Mouse (Mus musculus) brain, embryonic 14.5 days (tissue): ENCODE data around the gene Rhoa. TPM values are rescaled to one million over a fixed set of nuclear protein-coding genes. Genes with fewer than 3 reads are reported as not detected.
A peak's percentile ranks its signal among the peaks of the same experiment; 100 is the strongest.
"Not testable (repeated sequence)": the region's sequence is repeated elsewhere in the genome, so short reads cannot be mapped to it uniquely, and the experiment has no call there.

Experiments
- DNase-seq: peaks from one replicate; pipeline ENCODE4 v3.0.0-alpha.2; 2011; ENCODE audit warnings: low read depth
- CTCF ChIP-seq: fragments of 200-500 bp; IDR thresholded peaks from 2 replicates; pipeline ENCODE4 v1.5.1; 2012; ENCODE audit warnings: inconsistent platforms, mild to moderate bottlenecking, moderate library complexity, borderline replicate concordance; ENCODE audit not compliant: insufficient read depth, insufficient read length; ENCODE audit errors: extremely low read depth
- POLR2A ChIP-seq: fragments of 200-500 bp; IDR thresholded peaks from 2 replicates; pipeline ENCODE4 v1.6.1; 2012; ENCODE audit warnings: mild to moderate bottlenecking, inconsistent platforms, borderline replicate concordance; ENCODE audit not compliant: poor library complexity, insufficient read depth, insufficient read length, severe bottlenecking; ENCODE audit errors: extremely low read depth
- polyA plus RNA-seq: library from polyadenylated mRNA; depleted of rRNA; stranded (reverse); fragments of >200 nt; gene quantifications from 2 replicates; pipeline ENCODE4 v1.2.3, GENCODE M21; 2012; rRNA removed

The Rhoa gene
- 124 and 160 TPM in 2 replicates for polyA plus RNA-seq

DNA sequence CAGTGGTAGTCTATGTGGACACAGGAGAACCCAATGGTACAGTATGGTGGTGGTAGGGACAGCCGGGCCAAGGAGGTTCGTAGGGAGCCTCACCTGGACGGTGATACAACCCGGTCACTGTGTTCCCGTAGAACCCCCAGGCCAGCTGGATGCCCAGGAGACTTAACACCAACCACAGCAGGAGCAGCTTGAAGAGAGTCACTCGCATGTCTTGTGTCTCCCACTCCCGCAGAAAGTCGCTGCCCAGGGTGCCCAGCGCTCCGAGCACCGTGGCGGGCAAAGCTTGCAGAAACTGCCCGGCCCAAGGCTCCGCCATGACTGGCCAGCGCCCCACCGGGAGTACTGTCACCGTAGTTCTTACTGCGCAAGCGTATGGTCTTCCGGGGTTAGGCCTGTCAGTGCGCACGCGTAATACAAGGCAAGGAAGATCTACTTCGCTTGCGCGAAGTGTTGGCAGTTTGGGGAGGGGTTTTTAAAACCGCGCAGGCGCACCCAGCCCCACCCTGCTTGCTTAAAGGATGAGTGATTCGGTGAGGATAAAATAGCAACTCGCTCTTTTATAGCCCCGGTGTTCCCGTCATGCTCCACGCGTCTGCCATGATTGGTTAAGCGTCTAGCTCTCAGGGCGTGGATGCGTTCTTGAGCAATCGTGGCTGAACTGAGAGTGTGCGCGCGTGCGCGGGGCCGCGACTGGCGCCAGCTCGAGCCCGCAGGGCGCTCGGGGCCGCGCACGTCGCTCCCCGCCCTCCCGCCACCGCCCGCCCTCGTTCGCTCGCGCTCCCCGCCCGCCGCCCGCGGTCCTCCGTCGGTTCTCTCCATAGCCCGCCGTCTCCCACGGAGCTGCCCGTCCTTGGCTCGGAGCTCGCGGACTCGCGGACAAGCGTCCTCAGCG lies at the start of gene Rhoa, which contains the start of gene Tcta:
Gene Rhoa (plus strand): TSS at position 501 of the 892 bp plus-strand sequence.
Gene Tcta (minus strand): TSS at position 532 of the 892 bp plus-strand sequence.
- TF ChIP-seq POLR2A (peak; percentile 72; the same call in 1 of the 2 replicates), CTCF (no peak)
- DNase-seq, result peak; percentile 100

DNA sequence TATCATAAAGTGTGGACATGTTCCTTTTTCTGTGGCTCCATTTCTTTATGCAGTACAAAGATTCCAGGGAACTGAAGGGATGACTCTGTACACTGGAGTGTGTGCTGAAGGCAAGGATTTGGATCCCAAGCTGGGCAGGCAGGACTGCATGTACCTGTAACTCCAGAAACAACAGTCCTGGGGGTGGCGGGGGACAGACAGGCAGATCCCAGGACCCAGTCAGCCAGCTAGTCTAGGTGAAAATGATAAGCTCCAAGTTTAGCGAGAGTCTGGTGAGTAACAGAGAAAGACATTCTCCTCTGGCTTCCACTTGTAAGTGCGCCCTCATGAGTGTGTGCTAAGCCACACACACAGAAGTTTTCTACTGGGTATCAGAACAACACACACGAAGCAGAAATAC lies 45.4 kb upstream of the Rhoa start:
- no peak for DNase-seq

DNA sequence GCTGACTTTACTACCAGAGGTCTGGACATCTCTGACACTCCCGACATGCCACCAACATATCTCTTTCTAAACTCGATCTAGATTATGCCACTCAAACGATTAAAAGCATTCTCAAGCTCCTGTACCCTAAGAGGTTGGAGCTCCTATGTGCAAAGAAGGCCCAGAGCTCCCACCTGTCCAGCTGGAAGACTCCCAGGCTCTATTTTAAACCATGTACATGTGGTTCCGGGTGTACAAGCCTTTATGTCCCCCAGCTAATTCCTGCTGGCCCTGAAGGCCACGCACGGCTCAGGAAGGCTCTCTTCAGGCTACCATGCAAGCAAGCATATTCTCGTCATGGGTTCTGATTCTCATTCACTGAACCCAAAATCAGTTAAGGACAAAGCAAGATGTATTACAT lies 44.1 kb upstream of the Rhoa start:
- DNase-seq, result no peak
- TF ChIP-seq CTCF (no peak), POLR2A (no peak)

More for the DNA sequence above, 45.4 kb upstream of the Rhoa start:
- TF ChIP-seq POLR2A (no peak), CTCF (no peak)

DNA sequence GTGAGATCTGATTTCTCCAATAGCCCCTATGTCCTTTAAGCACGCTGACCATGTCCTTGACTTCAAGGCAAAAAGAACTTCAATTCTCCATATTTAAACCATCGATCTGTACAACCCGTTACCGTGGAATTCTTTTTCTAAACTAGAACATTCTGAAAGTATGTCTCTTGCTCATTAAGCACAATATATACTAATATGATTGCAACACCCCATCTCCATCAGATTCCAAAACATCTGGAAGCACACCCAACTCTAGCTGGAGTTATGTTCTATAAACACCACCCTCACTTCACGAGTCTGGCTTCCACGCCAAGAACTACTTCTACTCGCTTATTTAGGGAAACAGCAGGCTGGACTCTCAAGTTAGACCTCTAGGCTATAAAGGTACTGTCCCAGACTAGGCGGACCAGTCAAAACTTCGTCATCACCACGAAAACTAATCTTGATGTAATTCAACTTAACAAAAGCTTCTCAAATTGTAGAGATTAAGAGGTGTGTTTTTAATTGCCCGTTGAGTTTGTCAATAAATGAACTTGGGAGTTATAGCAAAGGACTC lies 43.4 kb upstream of the Rhoa start:
- DNase-seq, result peak; percentile 3
- no peak for TF ChIP-seq POLR2A
- TF ChIP-seq CTCF, result no peak

DNA sequence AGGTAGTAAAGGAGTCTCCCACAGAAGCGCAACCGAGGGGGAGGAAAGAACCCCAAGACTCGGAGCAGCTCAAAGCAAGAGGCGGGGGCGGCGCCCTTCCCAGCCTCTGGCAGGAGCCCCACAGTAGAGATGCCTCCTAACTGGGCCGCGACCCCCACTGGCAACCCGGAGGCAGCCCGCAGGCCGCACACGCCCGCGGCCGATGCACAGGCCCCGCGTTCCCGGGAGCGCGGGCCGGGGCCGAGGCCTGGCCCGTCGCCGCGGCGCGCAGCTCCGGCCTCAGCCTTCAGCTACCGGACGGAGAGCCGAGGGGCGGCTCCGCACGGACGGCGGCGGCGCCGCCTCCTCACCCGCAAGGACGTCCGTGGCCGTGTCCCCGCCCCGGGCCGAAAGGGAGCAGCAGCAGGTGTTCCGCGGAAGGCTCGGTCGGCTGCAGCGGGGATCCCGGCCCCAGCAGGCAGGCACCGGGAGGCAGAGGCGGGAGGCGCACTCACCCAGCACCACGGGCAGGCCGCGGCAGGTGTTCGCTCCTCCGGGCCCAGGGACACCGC lies 42.7 kb upstream of the Rhoa start:
- DNase-seq, result peak; percentile 43
- TF ChIP-seq POLR2A, result no peak
- no peak for TF ChIP-seq CTCF

DNA sequence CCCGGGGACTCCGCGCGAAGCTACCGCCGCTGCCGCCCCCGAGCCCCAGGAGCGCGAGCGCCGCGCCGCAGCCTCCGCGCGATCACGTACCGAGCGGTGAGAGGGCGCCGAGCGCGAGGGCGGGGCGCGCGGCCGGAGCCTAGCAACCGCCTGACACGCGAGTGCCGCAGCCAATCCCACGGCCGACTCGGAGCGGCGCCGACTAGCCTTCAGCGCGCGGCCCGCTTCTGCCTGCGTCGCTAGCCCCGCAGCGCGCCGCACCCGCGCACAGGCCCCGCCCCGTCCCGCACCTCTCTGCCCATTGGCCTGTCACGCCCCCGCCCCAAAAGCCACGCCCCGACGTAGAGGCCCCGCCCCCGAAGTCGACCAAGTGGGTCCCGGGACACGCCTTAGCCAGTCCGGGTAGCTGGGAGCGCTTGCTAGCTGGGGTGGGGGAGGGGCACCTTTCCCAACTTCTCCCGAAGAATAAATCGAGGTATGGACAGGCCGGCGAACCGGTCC lies 42.2 kb upstream of the Rhoa start, which contains the start of gene Dag1:
Gene Dag1 (minus strand): TSS at position 269 of the 501 bp plus-strand sequence.
- TF ChIP-seq CTCF (no peak), POLR2A (peak; percentile 92)

DNA sequence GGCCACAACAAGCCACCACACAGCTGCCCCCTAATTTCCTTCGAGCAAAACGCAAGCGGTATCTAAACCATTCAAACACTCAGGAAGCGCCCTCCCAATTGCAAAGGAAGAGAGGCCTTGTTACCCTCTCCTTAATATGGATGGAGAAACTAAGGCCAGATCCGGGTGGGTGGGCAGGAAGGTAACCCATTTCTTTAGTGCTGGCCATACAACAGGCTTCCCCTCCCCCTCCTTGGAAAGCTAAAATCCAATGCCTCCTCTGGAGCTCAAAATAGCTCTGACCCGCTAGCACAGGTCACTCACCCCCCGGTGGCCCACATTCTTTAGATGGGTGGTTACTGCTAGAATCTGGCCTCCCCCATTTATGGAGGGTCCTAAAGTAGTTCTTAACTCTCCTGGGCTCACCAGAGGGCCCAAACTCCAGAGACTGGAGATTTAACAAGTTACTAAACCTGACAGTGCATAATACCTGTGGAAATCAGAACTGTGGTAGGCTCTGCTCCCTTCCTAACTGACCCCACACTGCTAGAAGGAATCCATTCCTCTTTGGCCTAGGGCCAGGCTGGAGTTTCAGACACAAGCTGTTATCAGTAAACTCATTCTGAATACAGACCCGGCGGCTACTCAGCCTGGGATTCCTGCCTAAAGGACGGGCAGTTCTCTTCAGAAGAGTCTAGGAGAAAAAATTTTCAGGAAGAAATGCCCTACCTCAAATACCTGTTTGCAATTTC lies 41.6 kb upstream of the Rhoa start:
- TF ChIP-seq CTCF, result no peak
- TF ChIP-seq POLR2A, result no peak
- DNase-seq, result peak; percentile 13

More for the DNA sequence above, 42.2 kb upstream of the Rhoa start, which contains the start of gene Dag1:
- DNase-seq, result peak; percentile 99

DNA sequence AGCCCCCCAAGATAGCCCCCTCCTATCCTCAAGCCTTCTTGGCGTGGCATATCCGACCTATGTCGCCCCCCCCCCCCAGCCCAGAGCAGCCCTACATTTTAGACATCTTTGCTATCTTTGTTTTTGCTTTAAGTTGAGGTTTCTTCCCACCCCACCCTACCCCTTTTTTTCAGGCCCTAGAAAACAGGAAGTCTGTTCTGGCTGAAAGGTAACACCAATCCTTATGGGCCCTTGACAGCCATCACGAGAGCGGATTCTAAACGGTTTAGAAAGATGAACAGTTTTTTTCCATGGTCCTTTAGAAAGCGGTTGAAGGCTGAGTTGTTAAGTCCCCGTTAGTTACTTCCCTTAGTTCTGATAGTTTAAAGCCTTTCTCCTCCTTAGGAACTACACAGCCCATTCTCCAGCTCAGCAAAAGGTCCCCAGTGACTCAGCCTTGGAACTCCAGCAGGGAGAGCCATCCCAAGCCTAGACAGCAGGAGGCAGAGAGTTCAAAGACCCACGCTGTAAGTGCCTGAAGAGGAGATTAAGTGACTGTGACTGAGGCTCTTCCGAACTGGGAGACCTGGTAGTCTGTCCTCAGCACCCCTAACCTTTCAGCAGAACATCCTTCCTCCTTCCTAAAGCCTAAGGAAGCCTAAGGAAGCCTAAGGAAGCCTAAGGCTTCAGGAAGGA lies 39.5 kb upstream of the Rhoa start:
- no peak for DNase-seq
- TF ChIP-seq CTCF, result no peak
- TF ChIP-seq POLR2A, result no peak

- DNase-seq, result no peak
- TF ChIP-seq CTCF (no peak), POLR2A (no peak)
Observed at GRCm38 (mm10) chr9:108267691-108268090, 38.2 kb upstream of the Rhoa start.

DNA sequence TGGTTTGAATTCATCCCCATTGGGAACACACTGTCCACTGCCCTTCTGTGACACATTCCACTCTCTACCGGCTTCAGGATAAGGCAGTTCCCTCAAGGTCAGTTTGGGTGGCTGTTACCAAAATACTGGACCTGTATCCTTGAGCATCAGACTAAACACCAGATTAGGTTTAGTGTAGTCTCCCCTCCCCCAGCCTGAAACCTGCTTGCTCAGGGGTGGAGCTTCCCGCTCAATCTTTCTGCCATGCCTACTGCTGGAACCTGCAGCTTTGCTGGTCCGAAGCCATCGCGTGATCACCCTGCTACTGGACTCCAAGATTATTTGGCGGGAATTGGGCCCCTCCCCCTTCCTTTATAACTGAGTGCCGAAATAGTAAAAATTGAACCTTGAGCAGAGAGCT lies 37.2 kb upstream of the Rhoa start:
- not testable (repeated sequence) for DNase-seq

GRCm38 (mm10) chr9:108271941-108272340 lies 34.0 kb upstream of the Rhoa start:
- no peak for DNase-seq
- TF ChIP-seq CTCF (no peak), POLR2A (no peak)

GRCm38 (mm10) chr9:108272691-108273090 lies 33.2 kb upstream of the Rhoa start:
- DNase-seq, result no peak
- no peak for TF ChIP-seq POLR2A
- TF ChIP-seq CTCF, result no peak
